Mouse (Mus musculus): ENCODE results near the gene Chtop. TPM values are rescaled to one million over a fixed set of nuclear protein-coding genes. Genes with fewer than 3 reads are reported as not detected.

Chtop gene
- polyA plus RNA-seq (2014; fragmentation: Nextera tagmentation; extraction: Ambion mirVana) = 98.8 and 105 TPM in 2 replicates

GRCm38 (mm10) chr3:90508950-90509746, at the start of gene Chtop:
TSS of gene Chtop (minus strand) at chr3:90509498.
- WGBS = under 1% methylated on average over 66 of the region's 66 CpGs

GRCm38 (mm10) chr3:90555954-90556353, 46.7 kb upstream of the Chtop start:
- Histone ChIP-seq H3K27me3 (ENCODE audit: control insufficient read depth, insufficient read depth, low read length) (no peaks in the 10 kb centered on the region), H3K4me1 (ENCODE audit: control insufficient read depth, insufficient read depth, low read length) (no peaks in the 10 kb centered on the region), H3K4me2 (replicated peaks; ENCODE audit: low read depth, low read length) (no peak overlapping the region), H3K4me3 (ENCODE audit: low read length) (no peak overlapping the region), H3K36me3 (ENCODE audit: control insufficient read depth, insufficient read depth, low read length) (no peaks in the 10 kb centered on the region), H3K9ac (ENCODE audit: low read depth, low read length) (no peak overlapping the region), H3K27ac (ENCODE audit: low read depth, low read length) (no peak overlapping the region), H3K9me3 (ENCODE audit: control insufficient read depth, low read length) (no peaks in the 10 kb centered on the region)
- no peak for ATAC-seq (ENCODE audit: low FRiP score, low TSS enrichment)
- WGBS = 76% methylated on average over 5 of the region's 5 CpGs

More at GRCm38 (mm10) chr3:90508950-90509746, at the start of gene Chtop:
- Histone ChIP-seq H3K9me3 (ENCODE audit: control insufficient read depth, low read length) (no peaks in the 10 kb centered on the region), H3K4me2 (replicated peaks; ENCODE audit: low read depth, low read length) (peak within 1 kb of the TSS; percentile 69), H3K4me1 (ENCODE audit: control insufficient read depth, insufficient read depth, low read length) (peaks cover 3% of the 10 kb centered on the region; the same call in 1 of the 2 replicates), H3K27me3 (ENCODE audit: control insufficient read depth, insufficient read depth, low read length) (no peaks in the 10 kb centered on the region), H3K9ac (ENCODE audit: low read depth, low read length) (peak within 1 kb of the TSS; percentile 99), H3K4me3 (ENCODE audit: low read length) (peak within 1 kb of the TSS; percentile 93), H3K36me3 (ENCODE audit: control insufficient read depth, insufficient read depth, low read length) (peaks cover 34% of the 10 kb centered on the region), H3K27ac (ENCODE audit: low read depth, low read length) (peak within 1 kb of the TSS; percentile 96)
- ATAC-seq (ENCODE audit: low FRiP score, low TSS enrichment) = peak; percentile 90

GRCm38 (mm10) chr3:90552231-90552630, 42.9 kb upstream of the Chtop start:
- no peaks in the 10 kb centered on the region for H3K36me3 ChIP-seq (ENCODE audit: control insufficient read depth, insufficient read depth, low read length)
- H3K4me1 ChIP-seq (ENCODE audit: control insufficient read depth, insufficient read depth, low read length) = no peaks in the 10 kb centered on the region
- no peak overlapping the region for H3K27ac ChIP-seq (ENCODE audit: low read depth, low read length)
- no peak overlapping the region for H3K4me3 ChIP-seq (ENCODE audit: low read length)
- no peaks in the 10 kb centered on the region for H3K9me3 ChIP-seq (ENCODE audit: control insufficient read depth, low read length)
- H3K27me3 ChIP-seq (ENCODE audit: control insufficient read depth, insufficient read depth, low read length) = no peaks in the 10 kb centered on the region
- no peak overlapping the region for H3K4me2 ChIP-seq (replicated peaks; ENCODE audit: low read depth, low read length)
- H3K9ac ChIP-seq (ENCODE audit: low read depth, low read length) = no peak overlapping the region
- 86% methylated on average over 2 of the region's 2 CpGs for WGBS
- ATAC-seq (ENCODE audit: low FRiP score, low TSS enrichment) = no peak

- no peak for ATAC-seq (ENCODE audit: low FRiP score, low TSS enrichment)
- no peaks in the 10 kb centered on the region for H3K27me3 ChIP-seq (ENCODE audit: control insufficient read depth, insufficient read depth, low read length)
- H3K9ac ChIP-seq (ENCODE audit: low read depth, low read length) = no peak overlapping the region
- no peak overlapping the region for H3K27ac ChIP-seq (ENCODE audit: low read depth, low read length)
- H3K9me3 ChIP-seq (ENCODE audit: control insufficient read depth, low read length) = no peaks in the 10 kb centered on the region
- no peak overlapping the region for H3K4me3 ChIP-seq (ENCODE audit: low read length)
- 78% methylated on average over 2 of the region's 2 CpGs for WGBS
- H3K36me3 ChIP-seq (ENCODE audit: control insufficient read depth, insufficient read depth, low read length) = no peaks in the 10 kb centered on the region
- no peaks in the 10 kb centered on the region for H3K4me1 ChIP-seq (ENCODE audit: control insufficient read depth, insufficient read depth, low read length)
- no peak overlapping the region for H3K4me2 ChIP-seq (replicated peaks; ENCODE audit: low read depth, low read length)
These were observed 41.1 kb upstream of the Chtop start for GRCm38 (mm10) chr3:90550421-90550790.

GRCm38 (mm10) chr3:90549676-90550420, 40.5 kb upstream of the Chtop start:
- no peak overlapping the region for H3K4me3 ChIP-seq (ENCODE audit: low read length)
- H3K36me3 ChIP-seq (ENCODE audit: control insufficient read depth, insufficient read depth, low read length) = no peaks in the 10 kb centered on the region
- no peaks in the 10 kb centered on the region for H3K4me1 ChIP-seq (ENCODE audit: control insufficient read depth, insufficient read depth, low read length)
- H3K4me2 ChIP-seq (replicated peaks; ENCODE audit: low read depth, low read length) = no peak overlapping the region
- H3K9ac ChIP-seq (ENCODE audit: low read depth, low read length) = no peak overlapping the region
- no peak; the same call in 1 of the 2 replicates for ATAC-seq (ENCODE audit: low FRiP score, low TSS enrichment)
- WGBS = 20% methylated on average over 5 of the region's 5 CpGs
- H3K27me3 ChIP-seq (ENCODE audit: control insufficient read depth, insufficient read depth, low read length) = no peaks in the 10 kb centered on the region
- H3K9me3 ChIP-seq (ENCODE audit: control insufficient read depth, low read length) = no peaks in the 10 kb centered on the region
- no peak overlapping the region for H3K27ac ChIP-seq (ENCODE audit: low read depth, low read length)

DNA sequence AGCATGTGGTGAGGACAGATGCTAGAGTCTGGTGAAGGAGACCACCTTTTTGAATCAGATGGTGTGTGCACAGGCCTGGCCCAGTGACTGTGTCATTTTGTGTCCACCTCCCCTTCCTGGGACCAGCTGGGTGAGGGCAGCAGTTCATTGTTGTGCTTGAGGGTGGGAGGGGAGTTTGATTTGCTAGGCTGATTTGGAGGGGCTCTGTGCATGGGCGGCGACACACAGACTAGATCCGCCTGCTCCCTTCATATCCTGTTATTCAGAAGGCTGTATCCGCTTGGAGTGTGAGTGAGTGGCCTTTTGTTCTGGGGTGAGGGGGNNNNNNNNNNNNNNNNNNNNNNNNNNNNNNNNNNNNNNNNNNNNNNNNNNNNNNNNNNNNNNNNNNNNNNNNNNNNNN, 31.6 kb upstream of the Chtop start:
- WGBS = 23% methylated on average over 4 of the region's 4 CpGs
- peak overlapping the region; percentile 34; the same call in 1 of the 2 replicates for H3K27ac ChIP-seq (ENCODE audit: low read depth, low read length)
- H3K4me3 ChIP-seq (ENCODE audit: low read length) = no peak overlapping the region
- peak overlapping the region; percentile 26 for H3K4me2 ChIP-seq (replicated peaks; ENCODE audit: low read depth, low read length)
- H3K9me3 ChIP-seq (ENCODE audit: control insufficient read depth, low read length) = no peaks in the 10 kb centered on the region
- ATAC-seq (ENCODE audit: low FRiP score, low TSS enrichment) = 0 out of 2 replicates have a peak, but pooled peaks have one; percentile 41
- H3K36me3 ChIP-seq (ENCODE audit: control insufficient read depth, insufficient read depth, low read length) = no peaks in the 10 kb centered on the region
- H3K27me3 ChIP-seq (ENCODE audit: control insufficient read depth, insufficient read depth, low read length) = no peaks in the 10 kb centered on the region
- H3K4me1 ChIP-seq (ENCODE audit: control insufficient read depth, insufficient read depth, low read length) = peaks cover 11% of the 10 kb centered on the region; the same call in 1 of the 2 replicates
- H3K9ac ChIP-seq (ENCODE audit: low read depth, low read length) = peak overlapping the region; percentile 43; the same call in 1 of the 2 replicates

DNA sequence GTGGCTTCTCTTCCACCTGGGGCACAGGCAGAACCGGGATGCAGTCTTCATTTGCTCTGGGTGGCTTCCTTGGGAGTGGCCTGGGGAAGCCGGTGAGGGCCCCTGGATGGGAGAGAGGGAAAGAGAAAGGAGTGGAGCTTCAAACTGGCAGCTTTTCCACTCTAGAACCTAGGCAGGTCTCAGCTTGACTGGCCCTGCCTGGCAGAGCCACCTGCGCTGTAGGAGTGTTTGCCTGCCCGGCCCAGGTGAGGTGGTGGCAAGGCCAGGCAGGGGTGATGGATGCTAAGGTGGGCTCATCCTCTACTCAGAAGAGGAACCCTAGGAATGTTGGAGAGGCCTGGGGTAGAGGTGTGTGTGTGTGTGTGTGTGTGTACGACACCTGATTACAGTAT, 28.6 kb upstream of the Chtop start:
- peak overlapping the region; percentile 33 for H3K4me2 ChIP-seq (replicated peaks; ENCODE audit: low read depth, low read length)
- no peak for ATAC-seq (ENCODE audit: low FRiP score, low TSS enrichment)
- H3K27me3 ChIP-seq (ENCODE audit: control insufficient read depth, insufficient read depth, low read length) = no peaks in the 10 kb centered on the region
- H3K4me1 ChIP-seq (ENCODE audit: control insufficient read depth, insufficient read depth, low read length) = peaks cover 11% of the 10 kb centered on the region; the same call in 1 of the 2 replicates
- H3K9ac ChIP-seq (ENCODE audit: low read depth, low read length) = peak overlapping the region; percentile 51; the same call in 1 of the 2 replicates
- H3K9me3 ChIP-seq (ENCODE audit: control insufficient read depth, low read length) = no peaks in the 10 kb centered on the region
- WGBS = 79% methylated on average over 5 of the region's 5 CpGs
- H3K4me3 ChIP-seq (ENCODE audit: low read length) = peak overlapping the region; percentile 26; the same call in 1 of the 2 replicates
- no peaks in the 10 kb centered on the region for H3K36me3 ChIP-seq (ENCODE audit: control insufficient read depth, insufficient read depth, low read length)
- H3K27ac ChIP-seq (ENCODE audit: low read depth, low read length) = peak overlapping the region; percentile 84

DNA sequence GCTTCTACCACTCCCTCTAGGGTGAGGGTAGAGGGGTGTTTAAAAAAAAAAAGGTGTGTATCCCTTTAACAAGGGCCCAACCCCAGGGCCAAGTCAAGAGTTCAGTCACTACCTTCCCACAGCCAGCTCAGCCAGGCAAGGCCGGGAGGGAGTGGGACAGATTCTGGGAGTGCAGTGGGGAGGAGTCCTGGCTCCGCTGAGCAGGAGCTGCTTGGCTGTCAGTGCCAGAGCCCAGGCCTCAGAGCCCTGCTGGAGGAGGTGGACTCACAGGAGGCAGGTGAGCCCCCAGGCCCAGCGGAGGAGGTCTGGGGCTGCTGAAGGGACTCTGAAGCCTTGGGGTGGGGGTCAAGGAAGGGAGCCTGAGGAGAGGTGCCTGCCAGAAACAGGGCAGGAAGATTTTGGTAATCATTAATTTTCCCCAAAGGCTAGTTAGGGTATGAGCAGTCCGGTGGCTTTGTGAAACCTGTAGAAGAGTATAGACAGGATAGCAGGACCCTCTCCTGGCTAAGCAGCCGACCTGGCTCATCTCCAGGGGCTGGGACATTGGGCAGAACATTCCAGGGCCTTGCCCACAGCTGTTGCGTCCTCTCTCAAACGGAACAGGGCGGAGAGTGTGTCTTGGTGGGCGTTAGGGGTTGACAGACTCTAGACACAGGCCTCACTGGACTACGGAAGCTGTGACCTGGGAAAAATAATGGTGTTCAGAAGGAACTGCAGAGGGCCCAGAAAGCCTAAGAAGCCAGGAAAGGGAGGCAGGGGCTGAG, 28.0 kb upstream of the Chtop start, which contains the start of gene S100a16:
S100a16 (plus strand) TSS at position 114 of the 764 bp plus-strand sequence.
- Histone ChIP-seq H3K36me3 (ENCODE audit: control insufficient read depth, insufficient read depth, low read length) (no peaks in the 10 kb centered on the region), H3K27ac (ENCODE audit: low read depth, low read length) (peak within 1 kb of the TSS; percentile 84), H3K4me1 (ENCODE audit: control insufficient read depth, insufficient read depth, low read length) (peaks cover 11% of the 10 kb centered on the region; the same call in 1 of the 2 replicates), H3K4me3 (ENCODE audit: low read length) (peak within 1 kb of the TSS; percentile 26; the same call in 1 of the 2 replicates), H3K9ac (ENCODE audit: low read depth, low read length) (peak within 1 kb of the TSS; percentile 51; the same call in 1 of the 2 replicates), H3K4me2 (replicated peaks; ENCODE audit: low read depth, low read length) (peak within 1 kb of the TSS; percentile 33), H3K9me3 (ENCODE audit: control insufficient read depth, low read length) (no peaks in the 10 kb centered on the region), H3K27me3 (ENCODE audit: control insufficient read depth, insufficient read depth, low read length) (no peaks in the 10 kb centered on the region)
- 31% methylated on average over 10 of the region's 10 CpGs for WGBS
- peak; percentile 86 for ATAC-seq (ENCODE audit: low FRiP score, low TSS enrichment)

All from kidney, embryonic 14.5 days (tissue).